Mouse (Mus musculus) left cerebral cortex, adult 8-10 months (tissue): ENCODE results near the gene 2510009E07Rik. TPM values are rescaled to one million over a fixed set of nuclear protein-coding genes. Genes with fewer than 3 reads are reported as not detected.

Experiments
- DNase-seq, 2 experiments: peaks; one replicate each; pipeline ENCODE4 v3.0.0; 2022; ENCODE audit warnings: low spot score in 2 of 2
- total RNA-seq, 4 experiments: library from RNA; stranded (reverse); gene quantifications; 2 replicates each; pipeline ENCODE4 v1.2.4; 2022

The 2510009E07Rik gene
- total RNA-seq, 4 experiments from 2014 or later, result 44.7 to 57.0 (median 53.9) TPM

DNA sequence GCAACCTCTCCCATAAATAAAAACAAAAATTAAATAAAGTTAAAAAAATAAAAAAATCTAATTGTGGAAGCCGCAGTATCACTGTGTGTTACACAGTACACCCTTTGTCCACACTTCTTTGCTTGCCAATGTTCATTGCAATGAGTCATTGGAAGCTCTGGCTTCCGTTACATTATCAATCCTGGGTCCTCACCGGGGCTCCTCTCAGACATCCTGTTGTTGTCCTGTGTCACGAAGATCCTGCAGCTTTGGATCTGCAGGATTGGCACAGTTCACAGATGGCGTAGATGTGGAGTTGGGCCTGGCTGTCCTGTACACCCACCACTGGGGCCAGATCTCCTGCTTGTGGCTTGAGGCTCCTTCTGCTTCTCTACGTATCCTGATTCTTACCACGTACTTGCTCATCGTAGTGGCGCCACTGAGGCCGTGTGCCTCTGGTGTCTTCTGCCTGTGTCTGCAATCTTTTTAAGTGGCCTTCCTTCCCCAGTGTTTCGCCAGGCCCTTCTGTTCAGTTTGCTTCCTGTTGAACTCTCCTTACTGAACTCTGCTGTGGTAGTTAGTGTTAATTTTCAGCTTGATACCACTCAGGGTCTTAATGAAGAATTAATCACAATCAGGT lies 57.2 kb downstream of the 2510009E07Rik start:
- DNase-seq, result no peak

DNA sequence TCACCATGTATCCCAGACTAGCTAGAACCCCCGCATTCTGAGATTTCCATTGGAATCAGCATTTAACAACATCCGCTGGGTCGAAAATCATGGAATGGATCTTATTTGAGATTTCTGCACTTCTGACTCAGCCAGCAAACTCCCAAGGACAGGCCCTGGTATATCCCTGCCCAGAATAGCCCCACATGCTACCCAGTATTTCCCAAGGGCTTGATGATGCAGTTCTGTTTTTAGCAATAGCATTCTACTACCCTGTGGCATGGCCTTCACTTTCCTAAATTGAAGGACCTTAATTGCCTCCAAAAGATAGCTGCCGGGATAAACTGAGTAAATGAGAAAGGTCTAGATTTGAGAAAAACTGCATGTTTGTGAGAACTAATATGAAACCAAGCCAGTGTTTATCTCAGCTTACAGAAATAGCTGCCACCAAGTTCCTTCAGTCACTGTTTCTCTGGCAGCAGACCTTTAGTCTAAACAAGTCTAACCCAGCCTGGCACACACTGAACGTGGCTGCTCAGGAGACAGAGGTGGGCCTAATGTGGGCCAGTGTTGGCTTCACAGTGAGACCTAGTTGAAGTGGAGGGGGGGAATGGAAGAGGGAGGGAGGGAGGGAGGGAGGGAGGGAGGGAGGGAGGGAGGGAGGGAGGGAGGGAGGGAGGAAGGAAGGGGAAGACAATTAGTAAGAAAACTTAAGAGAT lies 58.2 kb downstream of the 2510009E07Rik start:
- DNase-seq, result no peak

GRCm38 (mm10) chr16:21634460-21634859 lies 60.0 kb downstream of the 2510009E07Rik start:
- DNase-seq, result no peak

DNA sequence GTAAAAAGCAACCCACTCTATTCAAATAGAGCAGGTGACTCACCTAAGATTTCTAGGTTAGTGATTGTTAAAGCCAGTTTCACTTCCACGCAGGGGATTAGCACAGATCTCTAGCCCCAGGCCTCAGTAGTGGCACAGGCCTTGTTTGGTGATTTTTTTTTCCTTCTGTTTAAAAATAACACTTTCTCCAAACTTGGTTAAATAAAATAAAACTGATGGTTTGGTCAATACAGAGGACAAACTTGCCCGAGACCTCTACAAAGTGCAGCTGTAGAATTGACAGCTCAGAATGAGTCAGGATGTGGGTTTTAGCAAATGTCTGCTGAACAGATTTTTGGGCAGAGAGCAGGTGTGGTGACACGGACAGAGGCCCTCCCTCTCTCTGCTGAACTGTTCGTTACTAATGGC lies 62.6 kb downstream of the 2510009E07Rik start:
- DNase-seq, result no peak

- DNase-seq, result no peak
Measured at GRCm38 (mm10) chr16:21630614-21631013, 63.9 kb downstream of the 2510009E07Rik start.

DNA sequence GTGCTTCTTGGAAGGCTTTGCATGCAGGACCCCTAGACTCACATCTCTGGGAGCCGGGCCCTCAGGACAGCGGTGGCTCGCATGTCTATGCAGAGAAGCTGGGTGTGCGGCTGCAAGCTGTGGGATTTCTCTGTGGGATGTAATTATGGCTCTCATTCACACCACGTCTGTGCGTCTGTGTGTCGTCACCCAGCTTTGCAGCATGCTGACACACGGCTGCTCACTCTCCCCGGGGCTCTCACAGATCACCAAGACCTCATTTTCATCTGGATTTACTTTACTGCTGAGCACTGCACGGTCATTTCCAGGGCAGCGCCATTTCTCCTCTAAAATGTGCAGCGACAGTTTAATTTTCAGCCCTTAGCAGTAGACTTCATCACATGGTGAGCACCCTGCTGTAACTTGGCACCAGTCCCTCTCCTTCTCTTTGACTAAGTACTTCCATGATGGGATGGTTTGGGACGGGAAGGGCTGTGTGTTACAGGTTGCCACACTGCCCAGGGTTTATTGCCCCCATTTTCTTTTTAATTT lies 66.3 kb downstream of the 2510009E07Rik start:
- no peak for DNase-seq

DNA sequence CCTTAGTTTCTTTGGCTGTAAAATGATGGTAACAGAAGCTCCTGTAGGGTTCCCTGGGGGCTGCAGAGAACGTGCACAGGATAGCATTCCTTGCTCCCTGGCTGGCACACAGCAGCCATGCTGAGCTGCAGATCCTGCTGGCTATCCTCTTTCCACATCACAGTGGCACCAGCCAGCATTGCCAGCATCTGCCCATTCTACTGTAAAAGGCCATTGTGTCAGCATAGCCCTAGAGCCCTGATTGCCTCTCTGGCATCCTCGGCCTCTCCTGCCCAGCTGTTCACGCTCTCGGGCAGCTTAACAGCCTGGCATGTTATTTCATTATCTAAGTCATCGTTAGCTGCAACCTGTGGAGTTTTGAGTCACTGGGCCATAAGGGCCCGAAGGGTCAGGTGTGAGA lies 67.2 kb downstream of the 2510009E07Rik start:
- DNase-seq, result no peak

DNA sequence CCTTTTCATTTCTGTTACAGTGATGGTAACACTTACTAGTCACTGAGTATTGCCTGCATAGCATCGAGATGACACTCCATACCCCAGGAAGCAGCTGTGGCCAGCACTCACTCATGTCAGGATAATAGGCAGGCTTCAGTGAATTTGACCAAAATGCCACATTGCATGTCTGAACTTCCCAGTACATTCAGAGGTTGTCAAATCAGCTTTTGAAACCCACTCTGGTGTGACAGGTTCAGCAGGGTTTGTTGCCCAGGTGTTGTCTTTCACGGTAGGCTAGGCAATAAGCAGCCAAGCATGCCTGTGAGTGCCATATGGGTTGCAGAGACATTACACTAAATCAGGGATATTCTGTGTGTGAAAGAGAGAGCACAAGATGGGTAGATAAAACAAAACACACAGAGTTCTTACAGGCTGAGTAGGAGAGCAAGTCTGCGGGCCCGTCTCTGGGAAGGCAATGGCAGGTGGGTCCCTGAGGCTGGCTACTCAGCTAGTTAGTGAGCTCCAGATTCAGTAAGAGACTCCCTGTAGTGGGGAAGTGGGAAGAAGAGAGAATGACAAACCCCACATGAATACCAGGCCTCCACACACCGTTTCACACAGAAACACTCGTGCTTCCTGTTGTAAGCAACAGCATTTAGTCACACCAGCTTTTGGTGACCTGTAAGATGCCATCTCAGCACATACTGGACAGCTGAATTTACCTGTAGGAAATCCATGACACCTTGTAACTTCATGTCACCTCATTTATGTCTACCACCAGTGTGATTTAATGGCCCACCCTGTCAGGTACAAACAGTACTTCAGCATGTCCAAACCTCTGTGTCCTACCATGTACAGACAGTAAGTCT lies 68.5 kb downstream of the 2510009E07Rik start:
- DNase-seq, result no peak

- DNase-seq, result no peak
Measured at GRCm38 (mm10) chr16:21620630-21621029, 73.8 kb downstream of the 2510009E07Rik start.

DNA sequence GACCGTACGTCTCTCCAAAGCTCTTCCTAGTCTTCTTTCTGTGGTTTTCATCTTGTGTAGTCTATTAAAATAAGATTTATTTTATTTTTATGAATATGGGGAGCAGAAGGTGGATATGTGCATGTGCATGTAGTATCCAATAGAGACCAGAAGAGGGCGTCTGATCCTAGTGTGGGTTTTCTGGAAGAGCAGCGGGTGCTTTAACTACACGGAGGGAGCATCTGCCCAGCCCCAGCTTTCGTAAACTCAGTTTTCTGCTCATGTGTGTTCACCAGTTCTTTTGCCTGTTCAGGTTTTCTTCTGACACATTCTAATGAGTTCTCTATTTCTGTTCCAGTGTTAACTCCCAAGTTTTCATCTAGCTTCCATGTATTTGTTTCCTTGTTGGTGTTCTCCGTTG lies 78.7 kb downstream of the 2510009E07Rik start:
- no peak for DNase-seq

DNA sequence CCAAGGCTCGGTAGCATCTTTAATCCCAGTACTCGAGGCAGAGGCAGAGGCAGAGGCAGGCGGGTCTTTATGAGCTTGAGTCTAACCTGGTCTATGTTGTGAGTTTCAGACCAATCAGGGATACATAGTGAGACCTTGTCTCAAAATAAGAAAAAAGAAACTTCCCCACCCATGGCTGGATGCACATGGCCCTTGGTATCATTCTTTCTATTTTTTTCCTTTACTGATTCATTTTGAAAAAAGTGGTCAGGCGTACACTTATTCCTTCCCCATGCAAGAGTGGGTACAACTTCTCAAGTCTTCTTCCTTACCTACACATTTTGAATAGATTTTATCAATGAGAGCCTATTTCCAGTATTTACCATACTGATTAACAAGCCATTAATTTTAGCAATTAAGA lies 84.0 kb downstream of the 2510009E07Rik start:
- DNase-seq, result no peak

DNA sequence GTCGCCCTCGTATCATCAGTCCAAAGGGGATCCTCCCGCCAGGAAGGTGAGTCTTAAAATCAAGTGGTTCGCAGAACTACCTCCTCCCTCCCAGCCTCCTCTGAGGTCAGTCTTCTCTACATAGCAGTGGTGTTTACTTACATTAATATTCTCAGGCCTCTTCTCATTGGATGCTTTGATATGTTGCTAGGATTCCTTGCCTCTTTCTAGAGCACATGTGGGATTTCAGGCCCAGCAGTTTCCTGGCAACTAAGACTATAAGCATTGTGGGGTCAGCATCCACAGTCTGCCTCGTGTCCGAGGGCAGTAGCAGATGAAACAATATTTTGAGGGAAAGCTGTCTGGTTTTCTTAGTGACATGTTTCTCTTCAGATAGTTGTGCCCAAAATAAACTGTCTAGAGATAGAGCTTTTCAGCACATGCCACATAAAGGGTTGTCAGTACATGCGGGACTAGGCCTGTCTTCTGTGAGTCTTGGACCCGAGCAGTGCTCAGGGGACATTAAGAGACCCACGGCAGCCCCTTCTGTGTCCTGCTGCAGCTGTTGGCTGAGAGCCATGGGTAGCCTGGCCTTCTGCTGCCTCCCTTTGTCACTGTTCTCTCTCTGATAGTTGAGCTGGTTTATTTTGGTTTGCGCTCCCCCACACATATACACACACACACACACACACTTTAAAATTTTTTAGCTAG lies 86.1 kb downstream of the 2510009E07Rik start:
- DNase-seq, result no peak

DNA sequence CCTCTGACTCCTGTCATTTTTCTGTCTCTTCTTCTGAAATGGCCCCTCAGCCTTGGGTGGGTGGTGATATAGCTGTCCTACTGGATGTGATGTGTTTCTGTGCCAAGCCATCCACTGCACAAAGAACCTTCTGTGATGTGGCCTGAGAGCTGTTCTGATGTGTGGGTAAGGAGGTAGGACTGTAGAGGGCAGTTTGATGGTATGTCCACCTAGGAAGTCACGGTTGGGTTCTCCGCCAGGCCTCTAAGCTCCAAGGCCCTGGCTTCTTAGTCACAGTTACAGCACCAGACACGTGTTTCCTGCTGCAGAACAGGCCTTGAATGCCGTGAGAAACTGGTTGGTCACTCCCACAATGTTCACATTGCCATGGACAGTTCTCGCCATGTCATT lies 86.8 kb downstream of the 2510009E07Rik start:
- DNase-seq, result peak in 1 of 2 experiments; percentile 6

DNA sequence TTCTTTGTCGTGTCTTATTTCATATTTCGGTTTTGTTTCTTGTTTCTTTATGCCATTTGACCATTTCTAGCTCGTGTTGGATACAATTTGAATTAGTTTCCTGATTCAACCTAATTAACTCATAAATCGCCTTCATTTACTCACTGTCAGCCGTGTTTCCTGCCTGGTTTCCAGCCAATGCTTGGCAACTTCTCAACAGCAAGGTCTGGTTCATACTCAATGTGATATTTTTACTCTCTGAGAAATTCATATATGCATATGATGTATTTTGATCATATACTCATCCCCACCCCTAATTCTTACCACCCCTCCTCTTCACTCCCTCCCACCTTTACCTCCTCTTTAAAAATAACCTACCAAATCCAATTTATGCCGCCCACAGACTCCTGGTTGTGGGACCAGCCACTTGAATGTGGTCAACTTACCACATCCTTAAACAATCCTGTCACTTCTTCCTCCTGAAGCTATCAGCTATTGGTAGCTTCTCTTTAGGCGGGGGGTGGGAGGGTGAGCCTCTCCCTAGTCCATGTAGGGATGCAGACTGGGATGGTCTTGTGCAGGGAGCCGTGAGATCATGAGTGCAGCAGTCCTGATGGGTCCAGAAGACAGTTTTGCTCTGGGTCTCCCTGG lies 87.3 kb downstream of the 2510009E07Rik start:
- DNase-seq, result peak in 1 of 2 experiments; percentile 23

DNA sequence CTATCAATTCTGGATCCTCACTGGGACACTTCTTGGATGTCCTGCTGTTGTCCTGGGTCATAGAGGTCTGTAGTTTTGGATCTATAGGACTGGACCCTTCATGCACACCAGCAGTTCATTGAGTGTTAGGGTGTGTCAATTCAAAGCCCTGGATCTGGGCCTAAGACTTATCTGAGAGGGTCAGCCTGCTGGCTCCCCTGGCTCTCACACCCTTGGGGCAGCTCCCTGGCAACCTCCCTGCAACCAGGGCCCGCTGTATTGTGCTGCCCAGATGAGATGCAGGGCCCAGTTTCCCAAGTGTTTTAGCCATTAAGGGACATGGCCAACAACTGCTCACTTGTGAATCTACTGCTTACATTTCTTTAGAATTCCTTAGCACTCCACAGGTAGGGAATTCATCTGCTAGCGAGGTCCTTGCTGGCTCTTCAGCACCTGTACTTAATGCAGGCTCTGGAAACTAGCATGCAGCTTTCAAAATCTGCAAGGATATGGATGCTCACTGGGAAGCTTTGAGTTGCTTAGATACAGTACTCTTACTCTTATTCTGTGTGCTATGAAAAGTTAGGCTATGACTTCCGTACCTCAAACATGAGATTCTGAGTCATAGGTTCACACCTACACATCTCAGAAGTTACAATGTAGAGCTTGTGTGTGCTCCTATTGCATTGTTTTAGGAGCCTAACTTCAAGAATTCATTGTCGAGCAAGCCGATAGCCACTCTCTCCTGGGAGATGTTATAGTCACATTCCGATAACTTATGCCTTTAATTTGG lies 88.0 kb downstream of the 2510009E07Rik start:
- peak in 1 of 2 experiments; percentile 5 for DNase-seq

- DNase-seq, result peak in 1 of 2 experiments; percentile 0
Measured at GRCm38 (mm10) chr16:21604354-21604753, 90.1 kb downstream of the 2510009E07Rik start.
